Mouse (Mus musculus) forebrain, embryonic 12.5 days (tissue): ENCODE results near the gene Klhl32. TPM values are rescaled to one million over a fixed set of nuclear protein-coding genes. Genes with fewer than 3 reads are reported as not detected.
A peak's percentile ranks its signal among the peaks of the same experiment; 100 is the strongest.

Experiments
- ATAC-seq: fragments of 200-750 bp; cut with Nextera tagmentation; 2 replicates; pipeline ENCODE4 v1.8.0; 2017; ENCODE audit warnings: moderate TSS enrichment; ENCODE audit not compliant: low FRiP score
- H3K27ac ChIP-seq: fragments of 300-500 bp; sonication (generic); 2 replicates; pipeline ENCODE4 v1.5.1; 2016; ENCODE audit warnings: mild to moderate bottlenecking
- H3K27me3 ChIP-seq: fragments of 300-500 bp; sonication (generic); 2 replicates; pipeline ENCODE4 v1.6.1; 2016; ENCODE audit warnings: mild to moderate bottlenecking
- H3K36me3 ChIP-seq: fragments of 300-500 bp; sonication (generic); replicated peaks from 2 replicates; pipeline ENCODE4 v1.6.1; 2016; ENCODE audit warnings: mild to moderate bottlenecking
- H3K4me1 ChIP-seq: fragments of 300-500 bp; sonication (generic); 2 replicates; pipeline ENCODE4 v1.6.1; 2016
- H3K4me2 ChIP-seq: fragments of 300-500 bp; sonication (generic); 2 replicates; pipeline ENCODE4 v1.6.1; 2016; ENCODE audit warnings: mild to moderate bottlenecking, moderate library complexity
- H3K4me3 ChIP-seq: fragments of 300-500 bp; sonication (generic); replicated peaks from 2 replicates; pipeline ENCODE4 v1.5.1; 2016; ENCODE audit warnings: mild to moderate bottlenecking
- H3K9ac ChIP-seq: fragments of 300-500 bp; sonication (generic); 2 replicates; pipeline ENCODE4 v1.6.1; 2016; ENCODE audit warnings: mild to moderate bottlenecking
- H3K9me3 ChIP-seq: fragments of 300-500 bp; sonication (generic); 2 replicates; pipeline ENCODE4 v1.6.1; 2016
- WGBS: fragments of 180-500 bp; shearing (Covaris S2); methylation state at CpG from one replicate; pipeline ENCODE4 v1.1.7; 2016; 5-methylcytosine and 5-hydroxymethylcytosine counted together
- polyA plus RNA-seq: library from polyadenylated mRNA; unstranded; fragments of >200 nt; fragmentation: Nextera tagmentation; extraction: Ambion mirVana; gene quantifications from 2 replicates; pipeline ENCODE4 v1.2.1, GENCODE M21; 2016

Klhl32 gene
- polyA plus RNA-seq, 1 experiment from 2014 or later, result 10.5 TPM

GRCm38 (mm10) chr4:24792416-24792981, 58.4 kb downstream of the Klhl32 start:
- 21% methylated on average over 16 of the region's 16 CpGs for WGBS
- Histone ChIP-seq H3K4me1 (peaks cover 12% of the 10 kb centered on the region), H3K9me3 (no peaks in the 10 kb centered on the region), H3K4me3 (0 out of 2 replicates have a peak overlapping the region, but pooled peaks have one; percentile 8), H3K9ac (no peak overlapping the region), H3K27ac (no peak overlapping the region), H3K36me3 (no peaks in the 10 kb centered on the region), H3K4me2 (peak overlapping the region; percentile 36), H3K27me3 (no peaks in the 10 kb centered on the region; the same call in 1 of the 2 replicates)
- peak; percentile 43 for ATAC-seq

DNA sequence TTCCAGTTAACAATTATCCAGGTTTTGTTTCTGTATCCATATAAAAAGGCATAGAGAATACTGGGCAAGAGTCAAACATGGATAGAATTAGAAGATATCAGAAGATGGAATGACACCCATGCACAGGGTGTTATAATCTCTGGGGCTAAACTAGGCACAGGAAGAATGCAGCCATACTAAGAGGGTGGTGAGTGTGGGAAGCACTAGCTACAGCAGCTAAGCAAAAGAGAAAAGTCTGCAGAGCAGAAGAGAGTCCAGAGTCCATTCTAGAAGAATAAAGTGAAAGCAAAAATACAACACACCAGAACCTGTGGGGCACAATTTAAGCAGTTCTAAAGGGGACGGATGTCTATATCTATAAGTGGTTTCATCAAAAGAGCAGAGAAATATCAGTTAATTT, 61.6 kb downstream of the Klhl32 start:
- Histone ChIP-seq H3K27ac (no peak overlapping the region), H3K9me3 (no peaks in the 10 kb centered on the region), H3K4me1 (peaks cover 12% of the 10 kb centered on the region), H3K9ac (no peak overlapping the region), H3K27me3 (no peaks in the 10 kb centered on the region), H3K4me3 (no peak overlapping the region), H3K36me3 (no peaks in the 10 kb centered on the region), H3K4me2 (no peak overlapping the region)
- WGBS, result 95% methylated on average over 1 of the region's 1 CpGs
- ATAC-seq, result no peak

DNA sequence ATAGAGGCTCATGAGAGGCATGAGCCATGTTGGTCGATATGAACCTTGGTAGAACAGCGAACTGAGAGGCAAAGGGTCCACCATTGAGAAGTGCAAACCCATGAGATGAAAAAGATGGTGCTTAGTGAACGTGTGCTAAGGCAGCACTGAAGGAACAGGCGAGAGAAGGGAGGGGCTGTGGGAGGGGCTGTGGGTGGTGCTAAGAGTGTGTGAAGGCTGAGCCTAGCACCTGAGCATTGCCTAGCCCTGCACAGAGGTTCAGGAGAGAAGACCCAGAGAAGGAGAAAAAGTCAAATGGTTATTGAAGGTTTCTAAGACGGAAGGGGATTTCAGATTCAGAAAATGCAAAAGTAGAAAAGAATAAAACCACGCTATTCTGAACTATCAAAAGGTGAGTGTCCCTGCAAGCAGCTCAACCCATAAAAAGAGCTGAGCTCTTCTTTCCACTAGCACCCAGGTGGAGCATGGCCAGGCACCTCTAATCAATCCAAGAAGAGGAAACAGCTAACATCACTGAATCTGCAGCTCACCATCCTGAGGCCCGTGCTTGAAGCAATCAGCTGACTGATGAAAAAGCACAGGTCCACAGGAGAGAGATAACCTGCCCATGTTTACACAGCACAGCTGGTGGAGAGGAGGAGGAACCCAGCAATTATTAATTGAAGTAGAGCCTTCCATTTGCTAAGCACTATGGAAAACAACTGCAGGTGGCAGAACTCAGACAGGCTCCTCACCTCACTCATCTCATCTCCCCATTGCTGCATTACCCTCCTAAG, 65.0 kb downstream of the Klhl32 start:
- no peak overlapping the region for H3K4me3 ChIP-seq
- no peak overlapping the region for H3K9ac ChIP-seq
- H3K9me3 ChIP-seq, result no peaks in the 10 kb centered on the region
- H3K4me1 ChIP-seq, result no peaks in the 10 kb centered on the region
- H3K36me3 ChIP-seq, result no peaks in the 10 kb centered on the region
- H3K27me3 ChIP-seq, result no peaks in the 10 kb centered on the region
- ATAC-seq, result no peak
- H3K27ac ChIP-seq, result no peak overlapping the region
- H3K4me2 ChIP-seq, result no peak overlapping the region
- WGBS, result 67% methylated on average over 7 of the region's 7 CpGs

DNA sequence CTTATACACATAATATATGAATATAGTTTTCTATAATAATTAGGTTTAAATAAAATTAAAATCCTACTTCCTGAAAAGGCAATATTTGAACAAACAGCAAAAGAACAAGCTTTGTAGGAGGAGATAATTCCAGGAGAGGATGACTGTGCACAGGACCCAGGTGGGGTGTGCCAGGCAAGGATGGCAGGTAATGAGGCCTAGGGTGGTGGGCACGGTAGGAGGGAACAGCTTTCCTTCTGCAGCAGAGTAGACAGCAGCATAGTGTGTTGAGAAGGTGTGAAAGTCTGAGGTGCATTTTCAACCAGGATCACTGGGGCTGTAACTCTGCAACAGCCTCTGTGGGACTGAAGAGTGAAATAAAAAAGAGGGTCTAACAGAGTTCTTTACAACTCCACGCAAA, 85.0 kb downstream of the Klhl32 start:
- 84% methylated on average over 2 of the region's 2 CpGs for WGBS
- no peak; the same call in 1 of the 2 replicates for ATAC-seq

DNA sequence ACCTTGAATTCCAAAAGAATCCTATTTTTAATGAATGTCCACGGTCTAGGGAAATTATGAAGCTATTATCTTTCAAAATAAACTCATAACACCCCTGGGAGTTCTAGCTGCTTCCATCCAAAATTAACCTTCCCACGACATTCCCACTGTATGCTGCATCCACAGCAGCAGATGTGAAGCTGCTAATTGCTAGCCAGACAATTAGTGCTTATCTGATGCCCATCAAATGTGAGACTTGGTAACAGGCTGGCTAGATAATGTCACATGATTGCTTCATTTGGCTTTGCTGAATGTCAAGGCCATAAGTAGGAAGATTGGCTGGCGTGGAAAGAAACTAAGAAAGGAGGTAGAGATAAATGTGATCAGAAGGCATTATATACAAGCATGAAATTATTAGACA, 85.5 kb downstream of the Klhl32 start:
- Histone ChIP-seq H3K4me2 (no peak overlapping the region), H3K27me3 (no peaks in the 10 kb centered on the region), H3K36me3 (no peaks in the 10 kb centered on the region), H3K27ac (no peak overlapping the region), H3K4me3 (no peak overlapping the region), H3K9ac (no peak overlapping the region), H3K4me1 (no peaks in the 10 kb centered on the region; the same call in 1 of the 2 replicates), H3K9me3 (no peaks in the 10 kb centered on the region)
- peak; percentile 73 for ATAC-seq
- WGBS, result 64% methylated on average over 3 of the region's 3 CpGs

More for the DNA sequence above, 85.0 kb downstream of the Klhl32 start:
- Histone ChIP-seq H3K4me1 (no peaks in the 10 kb centered on the region; the same call in 1 of the 2 replicates), H3K4me2 (no peak overlapping the region), H3K4me3 (no peak overlapping the region), H3K9me3 (no peaks in the 10 kb centered on the region), H3K27ac (no peak overlapping the region), H3K9ac (no peak overlapping the region), H3K36me3 (no peaks in the 10 kb centered on the region), H3K27me3 (no peaks in the 10 kb centered on the region)

DNA sequence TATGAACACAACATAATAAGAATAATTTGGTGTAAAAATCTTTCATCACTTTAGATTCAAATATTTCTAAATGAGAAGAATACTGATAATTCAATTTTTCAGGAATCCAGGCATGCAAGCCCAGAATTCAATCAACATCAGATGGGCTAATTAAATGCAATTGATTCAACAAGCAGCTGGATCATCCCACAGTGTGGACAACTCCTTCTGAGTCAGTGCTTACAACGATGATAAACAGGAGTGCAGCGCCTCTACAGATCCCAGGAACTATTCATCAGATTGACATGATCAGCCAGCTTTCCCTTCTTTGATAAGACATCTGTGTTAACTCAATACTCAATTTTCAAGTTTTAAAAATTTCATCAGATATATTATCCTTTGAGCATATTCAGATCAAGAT, 86.4 kb downstream of the Klhl32 start:
- no peak overlapping the region for H3K9ac ChIP-seq
- H3K4me3 ChIP-seq, result no peak overlapping the region
- no peak overlapping the region for H3K4me2 ChIP-seq
- H3K4me1 ChIP-seq, result no peaks in the 10 kb centered on the region; the same call in 1 of the 2 replicates
- 87% methylated on average over 2 of the region's 2 CpGs for WGBS
- no peak overlapping the region for H3K27ac ChIP-seq
- no peaks in the 10 kb centered on the region for H3K9me3 ChIP-seq
- ATAC-seq, result no peak
- no peaks in the 10 kb centered on the region for H3K36me3 ChIP-seq
- no peaks in the 10 kb centered on the region for H3K27me3 ChIP-seq

- Histone ChIP-seq H3K27ac (no peak overlapping the region), H3K36me3 (no peaks in the 10 kb centered on the region), H3K4me1 (no peaks in the 10 kb centered on the region; the same call in 1 of the 2 replicates), H3K9ac (no peak overlapping the region), H3K4me3 (no peak overlapping the region), H3K9me3 (no peaks in the 10 kb centered on the region), H3K4me2 (no peak overlapping the region), H3K27me3 (no peaks in the 10 kb centered on the region)
- WGBS, result 85% methylated on average over 4 of the region's 4 CpGs
- no peak for ATAC-seq
These were observed 87.5 kb downstream of the Klhl32 start for GRCm38 (mm10) chr4:24763451-24763850.

DNA sequence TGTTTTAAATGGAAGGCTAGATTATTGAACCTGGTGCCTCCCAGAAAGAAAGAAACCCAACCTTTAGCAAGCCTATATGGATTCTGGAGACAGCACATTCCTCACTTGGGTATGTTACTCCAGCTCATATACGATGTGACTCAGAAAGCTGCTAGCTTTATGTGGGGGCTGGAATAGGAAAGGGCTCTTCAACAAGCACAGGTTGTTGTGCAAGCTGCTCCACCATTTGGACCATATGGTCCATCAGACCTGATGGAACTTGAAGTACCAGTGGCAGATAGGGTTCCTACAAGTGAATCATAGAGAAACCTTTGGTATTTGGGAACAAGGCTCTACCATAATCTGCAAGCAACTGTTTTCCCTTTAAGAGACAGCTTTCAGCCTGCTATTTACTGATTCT, 92.0 kb downstream of the Klhl32 start:
- Histone ChIP-seq H3K4me2 (no peak overlapping the region), H3K36me3 (no peaks in the 10 kb centered on the region), H3K4me3 (no peak overlapping the region), H3K9ac (no peak overlapping the region), H3K9me3 (no peaks in the 10 kb centered on the region), H3K27me3 (no peaks in the 10 kb centered on the region), H3K4me1 (no peaks in the 10 kb centered on the region), H3K27ac (no peak overlapping the region)
- ATAC-seq, result no peak
- WGBS, result 90% methylated on average over 1 of the region's 1 CpGs

DNA sequence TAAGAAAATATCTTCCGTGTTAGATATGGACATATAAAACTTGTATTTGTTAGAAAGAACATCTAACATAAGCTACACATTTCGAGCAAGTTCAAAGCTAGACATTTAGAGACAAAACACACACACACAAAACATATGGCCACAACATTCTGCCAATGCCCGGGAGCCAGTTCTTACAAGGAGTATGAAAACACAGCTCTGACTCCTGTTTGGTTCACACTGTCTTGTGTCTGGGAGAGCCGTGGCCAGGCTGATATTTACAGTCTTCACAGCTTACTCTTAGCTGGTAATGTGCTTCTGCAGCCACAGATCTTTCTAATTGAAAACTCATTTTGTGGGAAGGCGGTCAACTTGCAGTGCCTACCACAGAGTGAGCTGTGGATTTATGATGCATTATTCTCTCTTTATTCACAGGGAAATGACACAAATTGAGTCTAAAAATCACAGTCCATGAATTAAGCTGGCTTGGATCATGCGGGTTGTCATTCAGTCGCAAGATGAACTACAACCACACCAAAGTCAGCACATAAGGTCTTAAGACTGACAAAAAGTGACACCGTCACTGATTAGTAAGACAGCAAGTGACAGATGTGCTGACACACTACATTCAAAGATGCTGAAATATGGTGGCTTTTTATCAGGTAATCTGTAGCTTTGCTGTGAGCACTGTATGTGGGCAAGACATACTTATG, 98.3 kb downstream of the Klhl32 start:
- Histone ChIP-seq H3K9me3 (no peaks in the 10 kb centered on the region), H3K27ac (no peak overlapping the region), H3K4me2 (no peak overlapping the region), H3K9ac (no peak overlapping the region), H3K4me1 (no peaks in the 10 kb centered on the region), H3K36me3 (no peaks in the 10 kb centered on the region), H3K4me3 (no peak overlapping the region), H3K27me3 (no peaks in the 10 kb centered on the region)
- 86% methylated on average over 8 of the region's 8 CpGs for WGBS
- ATAC-seq, result no peak

- Histone ChIP-seq H3K9ac (no peak overlapping the region), H3K27me3 (no peaks in the 10 kb centered on the region), H3K4me3 (no peak overlapping the region), H3K9me3 (no peaks in the 10 kb centered on the region), H3K36me3 (no peaks in the 10 kb centered on the region), H3K4me1 (no peaks in the 10 kb centered on the region), H3K4me2 (no peak overlapping the region), H3K27ac (no peak overlapping the region)
- 96% methylated on average over 6 of the region's 6 CpGs for WGBS
- ATAC-seq, result no peak
These were observed 113.8 kb downstream of the Klhl32 start for GRCm38 (mm10) chr4:24737080-24737479.

DNA sequence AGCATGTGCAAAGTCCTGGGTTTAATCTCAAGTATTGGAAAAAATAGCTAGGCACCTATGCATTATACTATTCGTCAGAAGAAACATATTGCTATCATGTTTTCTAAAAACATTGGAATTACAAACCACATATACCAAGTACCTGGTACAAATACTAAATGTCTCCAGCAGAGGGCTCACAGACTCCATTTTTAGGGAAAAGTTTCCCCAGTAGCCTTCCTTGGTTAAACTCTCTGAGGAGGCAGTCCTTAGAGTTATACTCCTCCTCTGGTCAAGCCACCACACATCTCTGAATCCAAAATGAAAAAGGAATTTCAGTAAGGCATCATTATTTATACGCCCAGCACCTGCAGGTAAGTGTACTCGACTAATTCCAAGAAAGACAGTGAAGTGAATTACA, 130.1 kb downstream of the Klhl32 start:
- Histone ChIP-seq H3K27me3 (no peaks in the 10 kb centered on the region), H3K4me3 (no peak overlapping the region), H3K9ac (no peak overlapping the region), H3K27ac (no peak overlapping the region), H3K4me2 (no peak overlapping the region), H3K36me3 (no peaks in the 10 kb centered on the region), H3K9me3 (no peaks in the 10 kb centered on the region), H3K4me1 (no peaks in the 10 kb centered on the region)
- peak; percentile 76 for ATAC-seq
- 34% methylated on average over 3 of the region's 3 CpGs for WGBS

DNA sequence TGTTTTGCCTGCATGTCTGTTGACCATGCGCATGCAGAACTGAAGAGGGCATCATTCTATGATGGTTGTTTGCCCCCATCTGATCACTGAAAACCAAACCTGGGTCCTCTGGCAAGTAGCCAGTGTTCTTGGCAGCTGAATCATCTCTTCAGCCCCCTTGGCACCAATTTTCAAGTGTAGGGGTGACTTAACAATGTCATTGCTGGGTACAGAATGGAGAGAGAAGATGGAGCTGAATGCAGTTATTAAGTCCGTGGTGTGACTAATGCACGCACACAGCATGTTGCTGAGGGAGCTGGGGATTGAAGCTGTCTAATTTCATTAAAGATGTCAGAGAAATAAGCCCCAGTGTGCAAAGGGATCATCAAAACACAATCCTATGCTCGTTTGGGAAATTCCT, 135.4 kb downstream of the Klhl32 start:
- Histone ChIP-seq H3K9me3 (no peaks in the 10 kb centered on the region), H3K27me3 (no peaks in the 10 kb centered on the region), H3K4me1 (no peaks in the 10 kb centered on the region), H3K36me3 (no peaks in the 10 kb centered on the region), H3K27ac (no peak overlapping the region), H3K4me2 (no peak overlapping the region), H3K9ac (no peak overlapping the region), H3K4me3 (no peak overlapping the region)
- ATAC-seq, result no peak
- WGBS, result 72% methylated on average over 4 of the region's 4 CpGs
